Mouse (Mus musculus): Measurements from ENCODE around the gene Cdk14.

- no peak for TF ChIP-seq CTCF (IDR thresholded peaks at IDR 0.05; ENCODE audit: low read depth)
- TF ChIP-seq EP300 (IDR thresholded peaks at IDR 0.05; ENCODE audit: low read depth): no peak
Measured at GRCm38 (mm10) chr5:4853503-4853902, 566.6 kb downstream of the Cdk14 start.
